Mouse (Mus musculus) embryonic fibroblast, embryonic 13.5 days (primary cell): ENCODE measurements at regions not wholly inside any gene's neighbourhood (a gene's known extent, or its start where the extent isn't known, plus 50 kb on each side); places are given as distances from the start of the nearest gene placed in this dataset.

ENCODE experiments used
- CTCF ChIP-seq: IDR thresholded peaks from 2 replicates; pipeline ENCODE4 v1.5.1; 2011; ENCODE audit warnings: mild to moderate bottlenecking, control low read depth, low read length, moderate library complexity, borderline replicate concordance; ENCODE audit not compliant: insufficient read depth
- POLR2A ChIP-seq: IDR thresholded peaks from 2 replicates; pipeline ENCODE4 v1.6.1; 2011; ENCODE audit warnings: low read depth, mild to moderate bottlenecking, control low read depth, low read length, moderate library complexity

DNA sequence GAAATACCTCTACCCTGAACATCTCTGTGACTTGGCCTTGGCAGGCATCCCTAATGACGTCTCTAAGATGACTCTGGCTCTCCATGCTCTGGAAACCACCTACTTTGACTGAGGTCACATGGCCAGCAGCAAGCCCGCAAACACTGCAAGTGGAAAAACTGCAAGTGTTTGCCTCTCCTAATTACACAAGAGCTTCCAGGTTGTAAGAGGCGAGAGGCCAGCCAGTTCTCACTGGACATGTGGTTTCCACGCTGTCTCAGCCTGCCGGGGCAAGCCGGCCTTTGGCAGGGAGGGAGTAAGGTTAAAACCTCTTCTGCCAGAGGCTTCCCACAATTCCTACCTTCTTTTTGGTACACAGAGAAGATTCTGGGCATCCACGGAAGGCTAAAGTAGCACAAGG lies 79.9 kb upstream of the Lrig1 start:
- TF ChIP-seq POLR2A: no peak
- TF ChIP-seq CTCF: no peak
